Mouse (Mus musculus) spleen, adult 2 months (tissue): ENCODE results near the gene Daam2.

ENCODE experiments used
- CTCF ChIP-seq: fragments of 200-500 bp; IDR thresholded peaks from 2 replicates; pipeline ENCODE4 v1.5.1; 2011; ENCODE audit warnings: mild to moderate bottlenecking, inconsistent platforms; ENCODE audit not compliant: insufficient read depth, insufficient read length, insufficient replicate concordance; ENCODE audit errors: extremely low read depth
- POLR2A ChIP-seq: fragments of 200-500 bp; IDR thresholded peaks from 2 replicates; pipeline ENCODE4 v1.6.1; 2011; ENCODE audit warnings: low read depth, low read length, inconsistent platforms

DNA sequence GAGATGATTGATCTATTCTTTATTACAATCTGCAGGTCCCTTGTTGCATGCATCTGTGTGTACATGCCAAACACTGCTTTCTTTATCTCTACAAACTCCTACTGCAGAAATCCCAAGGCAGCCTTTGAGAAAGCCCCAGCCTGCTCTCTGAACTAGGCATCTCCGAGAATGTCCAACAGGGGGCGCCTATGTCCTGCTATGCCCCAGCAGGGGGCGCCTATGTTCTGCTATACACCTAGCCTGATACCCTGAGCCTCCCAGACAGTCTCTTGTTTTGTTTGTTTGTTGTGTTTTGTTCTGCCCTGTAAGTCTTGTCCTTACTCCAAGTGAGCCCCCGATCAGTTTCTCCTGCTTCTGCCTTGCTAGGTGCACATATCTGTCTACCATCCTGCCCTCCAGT, 95.9 kb downstream of the Daam2 start:
- no peak for TF ChIP-seq POLR2A
- peak; percentile 60; the same call in 1 of the 2 replicates for TF ChIP-seq CTCF
